Mouse (Mus musculus) embryonic facial prominence, embryonic 13.5 days (tissue): Measurements from ENCODE around the gene 4930595D18Rik. TPM values are rescaled to one million over a fixed set of nuclear protein-coding genes. Genes with fewer than 3 reads are reported as not detected.

ENCODE experiments used
- ATAC-seq: fragments of 200-750 bp; cut with Nextera tagmentation; 2 replicates; pipeline ENCODE4 v1.8.0; 2017; ENCODE audit warnings: low read depth; ENCODE audit not compliant: insufficient number of reproducible peaks, insufficient read depth, low FRiP score, low TSS enrichment
- H3K27ac ChIP-seq: fragments of 300-500 bp; sonication (generic); 2 replicates; pipeline ENCODE4 v1.5.1; 2015; ENCODE audit warnings: moderate library complexity, mild to moderate bottlenecking, inconsistent platforms
- H3K27me3 ChIP-seq: fragments of 300-500 bp; sonication (generic); 2 replicates; pipeline ENCODE4 v1.6.1; 2015; ENCODE audit warnings: mild to moderate bottlenecking, inconsistent platforms
- H3K36me3 ChIP-seq: fragments of 300-500 bp; sonication (generic); 2 replicates; pipeline ENCODE4 v1.6.1; 2015; ENCODE audit warnings: mild to moderate bottlenecking, inconsistent platforms
- H3K4me1 ChIP-seq: fragments of 300-500 bp; sonication (generic); 2 replicates; pipeline ENCODE4 v1.6.1; 2015; ENCODE audit warnings: inconsistent platforms
- H3K4me2 ChIP-seq: fragments of 300-500 bp; sonication (generic); 2 replicates; pipeline ENCODE4 v1.6.1; 2015; ENCODE audit warnings: moderate library complexity, mild to moderate bottlenecking, inconsistent platforms
- H3K4me3 ChIP-seq: fragments of 300-500 bp; sonication (generic); 2 replicates; pipeline ENCODE4 v1.5.1; 2015; ENCODE audit warnings: mild to moderate bottlenecking, inconsistent platforms
- H3K9ac ChIP-seq: fragments of 300-500 bp; sonication (generic); 2 replicates; pipeline ENCODE4 v1.6.1; 2015; ENCODE audit warnings: mild to moderate bottlenecking, inconsistent platforms
- H3K9me3 ChIP-seq: fragments of 300-500 bp; sonication (generic); 2 replicates; pipeline ENCODE4 v1.6.1; 2016; ENCODE audit warnings: inconsistent platforms
- WGBS: fragments of 180-500 bp; shearing (Covaris S2); methylation state at CpG from one replicate; pipeline ENCODE4 v1.1.7; 2015; ENCODE audit warnings: mixed read lengths; 5-methylcytosine and 5-hydroxymethylcytosine counted together
- polyA plus RNA-seq: library from polyadenylated mRNA; unstranded; fragments of >200 nt; fragmentation: Nextera tagmentation; extraction: Ambion mirVana; gene quantifications from 2 replicates; pipeline ENCODE4 v1.2.1, GENCODE M21; 2015

4930595D18Rik gene
- not detected in 2 replicates for polyA plus RNA-seq

DNA sequence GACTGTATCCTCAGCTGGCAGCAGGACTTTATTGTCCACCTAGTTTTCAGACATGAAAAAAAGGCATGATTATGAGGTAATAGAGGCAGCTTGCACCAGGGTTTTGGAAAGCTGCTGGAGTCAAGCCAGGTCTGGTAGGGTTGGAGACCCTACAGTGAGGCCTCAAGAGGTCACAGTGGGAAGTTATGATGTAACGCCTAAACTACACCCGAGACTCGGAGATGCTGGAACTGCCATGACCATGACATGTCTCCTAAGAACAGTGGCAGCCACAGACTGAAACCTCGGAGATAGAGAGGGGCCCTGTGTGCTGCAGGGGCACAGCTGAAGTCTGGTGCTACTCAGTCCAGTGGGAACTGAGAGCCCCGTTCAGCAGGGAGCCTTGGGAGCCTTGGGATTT is at the start of gene 4930595D18Rik:
4930595D18Rik (minus strand) TSS at position 16 of the 400 bp plus-strand sequence.
- Histone ChIP-seq H3K27ac (no peak within 1 kb of the TSS), H3K27me3 (no peaks in the 10 kb centered on the region), H3K4me3 (no peak within 1 kb of the TSS), H3K9me3 (no peaks in the 10 kb centered on the region), H3K4me2 (no peak within 1 kb of the TSS), H3K36me3 (no peaks in the 10 kb centered on the region), H3K4me1 (no peaks in the 10 kb centered on the region; the same call in 1 of the 2 replicates), H3K9ac (no peak within 1 kb of the TSS)
- no peak for ATAC-seq
- WGBS, result 73% methylated on average over 5 of the region's 5 CpGs

DNA sequence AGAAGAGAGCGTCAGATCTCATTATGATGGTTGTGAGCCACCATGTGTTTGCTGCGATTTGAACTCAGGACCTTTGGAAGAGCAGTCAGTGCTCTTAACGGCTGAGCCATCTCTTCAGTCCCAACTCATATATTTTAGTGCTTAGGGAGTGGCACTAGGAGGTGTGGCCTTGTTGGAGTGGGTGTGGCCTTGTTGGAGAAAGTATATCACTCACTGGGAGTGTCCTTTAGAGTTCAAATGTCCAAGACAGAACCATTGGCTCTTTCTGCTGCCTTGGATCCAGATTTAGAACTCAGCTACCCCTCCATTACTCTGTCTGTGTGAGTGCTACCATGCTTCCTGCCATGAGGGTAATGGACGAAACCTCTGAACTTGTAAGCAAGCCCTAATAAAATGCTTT is 49.5 kb upstream of the 4930595D18Rik start:
- Histone ChIP-seq H3K27me3 (no peaks in the 10 kb centered on the region), H3K9me3 (no peaks in the 10 kb centered on the region), H3K4me3 (no peak overlapping the region), H3K4me2 (no peak overlapping the region), H3K4me1 (peaks cover 14% of the 10 kb centered on the region), H3K36me3 (peaks cover 30% of the 10 kb centered on the region), H3K9ac (no peak overlapping the region), H3K27ac (peak overlapping the region; percentile 22; the same call in 1 of the 2 replicates)
- ATAC-seq, result no peak
- 96% methylated on average over 4 of the region's 4 CpGs for WGBS

DNA sequence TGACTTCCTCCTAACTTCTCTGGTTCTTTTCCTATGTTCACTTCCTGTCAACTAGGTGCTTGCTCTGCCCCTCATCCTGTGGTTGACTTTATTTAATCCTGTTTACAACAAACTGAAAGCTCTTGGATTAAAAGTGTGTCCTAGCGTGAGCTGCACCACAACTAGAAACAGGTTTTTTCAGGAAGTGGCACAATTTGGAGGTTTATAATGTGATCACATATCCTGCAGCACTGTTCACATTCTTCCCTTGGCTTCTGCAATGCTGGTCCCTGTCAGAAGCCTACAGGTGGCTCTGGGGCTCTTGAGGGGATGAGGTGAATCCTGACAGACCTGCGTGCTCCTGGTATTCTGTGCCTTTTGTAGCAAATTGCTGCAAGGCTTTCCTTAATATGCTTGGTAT is 46.5 kb upstream of the 4930595D18Rik start:
- Histone ChIP-seq H3K4me3 (no peak overlapping the region), H3K4me2 (no peak overlapping the region), H3K9ac (no peak overlapping the region), H3K36me3 (peaks cover 18% of the 10 kb centered on the region), H3K9me3 (no peaks in the 10 kb centered on the region), H3K4me1 (peaks cover 2% of the 10 kb centered on the region; the same call in 1 of the 2 replicates), H3K27ac (no peak overlapping the region), H3K27me3 (no peaks in the 10 kb centered on the region)
- 86% methylated on average over 2 of the region's 2 CpGs for WGBS
- no peak for ATAC-seq

DNA sequence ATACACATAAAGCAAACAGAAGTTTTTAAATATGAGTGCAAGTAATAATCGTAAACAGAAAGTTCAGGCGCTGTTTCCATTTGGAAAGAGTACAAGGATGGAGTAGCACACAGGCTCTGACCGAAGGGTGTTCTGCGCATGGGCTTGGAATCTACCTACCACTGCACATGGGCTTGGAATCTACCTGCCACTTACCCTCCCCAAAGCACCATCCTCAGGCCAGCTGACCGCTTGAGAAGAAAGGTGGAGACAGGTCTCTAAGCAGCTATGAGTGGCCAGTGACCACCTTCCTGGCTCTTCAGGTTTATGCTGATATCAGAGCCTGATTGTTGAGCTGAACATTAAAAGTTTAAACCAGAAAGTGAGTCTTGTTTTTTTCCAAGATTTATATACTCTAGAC is 44.2 kb upstream of the 4930595D18Rik start:
- ATAC-seq, result no peak
- H3K4me1 ChIP-seq, result peaks cover 12% of the 10 kb centered on the region
- 93% methylated on average over 5 of the region's 5 CpGs for WGBS

DNA sequence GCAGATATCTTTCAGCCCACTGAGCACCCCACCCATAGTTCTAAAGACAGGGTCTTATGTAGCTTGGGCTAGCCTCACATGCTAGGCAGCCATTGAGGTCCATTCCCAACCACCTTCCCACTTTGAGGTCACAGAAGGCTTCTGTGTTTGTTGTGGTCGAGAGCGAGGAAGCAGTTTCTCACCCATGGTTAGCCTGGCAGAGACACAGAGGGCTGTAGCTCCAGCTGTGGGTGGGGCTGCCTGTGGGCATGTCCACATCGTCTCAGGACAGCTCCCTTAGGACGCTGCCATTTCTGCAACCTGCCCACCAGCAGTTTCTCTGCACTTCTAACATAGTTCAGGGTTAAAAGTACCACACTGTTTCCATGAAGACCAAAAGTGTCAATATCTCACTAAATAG is 43.1 kb upstream of the 4930595D18Rik start:
- H3K4me3 ChIP-seq, result no peak overlapping the region
- peaks cover 12% of the 10 kb centered on the region for H3K4me1 ChIP-seq
- 82% methylated on average over 4 of the region's 4 CpGs for WGBS
- no peaks in the 10 kb centered on the region for H3K27me3 ChIP-seq
- H3K4me2 ChIP-seq, result no peak overlapping the region
- peaks cover 19% of the 10 kb centered on the region for H3K36me3 ChIP-seq
- ATAC-seq, result no peak
- H3K9me3 ChIP-seq, result peaks cover 2% of the 10 kb centered on the region; the same call in 1 of the 2 replicates
- no peak overlapping the region for H3K9ac ChIP-seq
- H3K27ac ChIP-seq, result no peak overlapping the region

More for the DNA sequence above, 44.2 kb upstream of the 4930595D18Rik start:
- peaks cover 10% of the 10 kb centered on the region for H3K36me3 ChIP-seq
- H3K4me3 ChIP-seq, result no peak overlapping the region
- H3K9ac ChIP-seq, result no peak overlapping the region
- H3K27ac ChIP-seq, result no peak overlapping the region
- H3K4me2 ChIP-seq, result no peak overlapping the region
- no peaks in the 10 kb centered on the region for H3K9me3 ChIP-seq
- H3K27me3 ChIP-seq, result no peaks in the 10 kb centered on the region

DNA sequence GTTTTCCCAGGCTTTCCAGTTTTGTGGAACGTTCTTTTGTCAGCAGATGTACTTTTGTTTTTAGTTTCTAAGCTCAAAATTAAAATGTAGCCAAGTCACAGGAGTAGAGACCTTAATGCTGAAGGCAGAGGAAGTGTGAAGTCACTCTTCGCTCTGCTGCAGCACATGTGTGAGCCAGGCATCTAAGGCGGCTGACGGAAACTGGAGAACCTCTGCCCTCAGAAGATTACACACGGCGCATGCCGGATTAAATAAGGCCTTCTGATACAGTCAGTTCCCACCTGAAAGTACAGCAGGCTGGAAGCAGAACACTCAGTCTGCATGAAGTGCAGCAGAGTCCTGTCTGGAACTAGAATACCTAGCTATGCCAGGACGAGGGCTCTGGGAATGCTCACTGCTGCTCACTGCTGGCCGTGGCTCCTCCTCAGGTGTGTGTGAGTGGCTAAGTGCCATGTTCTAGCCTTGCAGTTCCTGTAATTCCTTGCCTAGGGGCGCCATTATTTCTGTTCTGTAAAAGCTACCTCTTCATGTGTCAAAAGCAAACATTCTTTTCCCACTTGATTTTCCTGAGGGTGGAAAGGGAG is 41.0 kb upstream of the 4930595D18Rik start:
- ATAC-seq, result no peak
- Histone ChIP-seq H3K9ac (0 out of 2 replicates have a peak overlapping the region, but pooled peaks have one; percentile 3), H3K27me3 (no peaks in the 10 kb centered on the region), H3K27ac (peak overlapping the region; percentile 60), H3K4me2 (no peak overlapping the region), H3K36me3 (peaks cover 40% of the 10 kb centered on the region), H3K4me1 (peaks cover 12% of the 10 kb centered on the region), H3K9me3 (peaks cover 3% of the 10 kb centered on the region; the same call in 1 of the 2 replicates), H3K4me3 (no peak overlapping the region)
- 48% methylated on average over 10 of the region's 10 CpGs for WGBS

DNA sequence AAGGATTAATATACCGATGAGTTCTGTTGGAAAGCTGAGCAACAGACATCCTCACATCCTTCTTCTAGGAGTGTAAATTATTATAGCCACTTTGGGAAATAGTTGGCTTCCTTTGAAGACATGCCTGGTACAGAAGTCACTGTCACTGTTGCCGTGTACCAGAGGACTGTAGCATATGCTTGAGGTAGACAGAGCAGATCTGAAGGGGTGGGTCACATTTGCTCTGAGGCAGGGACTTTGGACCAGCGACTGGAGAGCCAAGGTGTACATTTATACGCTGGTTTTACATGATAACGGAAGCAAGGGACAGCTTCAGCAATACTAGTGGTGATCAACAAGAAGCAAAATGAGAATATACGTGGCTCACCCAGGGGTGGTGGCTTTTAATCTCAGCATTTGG is 34.6 kb upstream of the 4930595D18Rik start:
- peaks cover 3% of the 10 kb centered on the region; the same call in 1 of the 2 replicates for H3K9me3 ChIP-seq
- no peak overlapping the region for H3K4me2 ChIP-seq
- H3K36me3 ChIP-seq, result peaks cover 39% of the 10 kb centered on the region
- H3K4me3 ChIP-seq, result no peak overlapping the region
- no peaks in the 10 kb centered on the region for H3K4me1 ChIP-seq
- H3K27ac ChIP-seq, result no peak overlapping the region
- H3K9ac ChIP-seq, result no peak overlapping the region
- no peak for ATAC-seq
- 95% methylated on average over 6 of the region's 6 CpGs for WGBS
- H3K27me3 ChIP-seq, result no peaks in the 10 kb centered on the region

DNA sequence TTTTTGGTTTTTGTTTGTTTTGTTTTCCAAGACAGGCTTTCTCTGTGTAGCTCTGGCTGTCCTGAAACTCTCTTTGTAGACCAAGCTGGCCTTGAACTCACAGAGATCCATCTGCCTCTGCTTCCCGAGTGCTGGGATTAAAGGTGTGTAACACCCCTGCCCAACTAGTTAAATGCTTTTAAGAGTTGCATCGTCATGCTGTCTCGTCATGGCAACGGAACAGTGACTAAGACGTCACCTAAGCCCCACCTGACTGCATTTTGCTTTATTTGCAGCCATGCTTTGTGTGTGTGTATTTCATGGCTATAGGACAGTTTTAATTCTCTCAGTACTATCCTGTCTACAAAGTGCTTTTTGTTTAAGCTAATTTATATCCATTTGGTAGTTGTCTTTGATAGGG is 27.4 kb upstream of the 4930595D18Rik start:
- Histone ChIP-seq H3K4me1 (0 out of 2 replicates have a peak, but pooled peaks cover 3% of the 10 kb centered on the region), H3K9ac (no peak overlapping the region), H3K9me3 (no peaks in the 10 kb centered on the region), H3K27ac (no peak overlapping the region), H3K36me3 (no peaks in the 10 kb centered on the region), H3K4me3 (no peak overlapping the region), H3K4me2 (no peak overlapping the region), H3K27me3 (no peaks in the 10 kb centered on the region)
- 73% methylated on average over 5 of the region's 5 CpGs for WGBS
- ATAC-seq, result no peak

DNA sequence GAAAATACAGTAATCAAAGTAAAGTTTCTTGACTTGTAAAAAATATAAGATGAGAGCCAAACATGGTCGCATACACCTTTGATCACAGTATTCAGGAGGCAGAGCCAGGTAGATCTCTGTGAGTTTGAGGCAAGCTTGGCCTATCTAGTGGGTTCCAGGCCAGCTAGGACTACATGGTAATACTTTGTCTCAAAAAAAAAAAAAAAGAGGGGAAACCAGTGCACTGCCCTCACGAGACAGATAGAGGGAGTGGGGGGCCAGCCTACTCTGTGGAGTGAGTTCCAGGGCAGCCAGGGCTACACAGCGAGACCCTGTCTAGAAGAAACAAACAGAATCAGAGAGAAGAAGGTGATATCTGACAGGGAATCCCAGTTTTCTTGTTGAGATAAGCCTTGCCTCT is 23.4 kb upstream of the 4930595D18Rik start:
- 78% methylated on average over 3 of the region's 3 CpGs for WGBS
- H3K4me1 ChIP-seq, result peaks cover 15% of the 10 kb centered on the region; the same call in 1 of the 2 replicates
- no peak overlapping the region for H3K4me2 ChIP-seq
- no peaks in the 10 kb centered on the region for H3K27me3 ChIP-seq
- no peak overlapping the region for H3K9ac ChIP-seq
- no peak overlapping the region for H3K4me3 ChIP-seq
- H3K9me3 ChIP-seq, result no peaks in the 10 kb centered on the region
- no peaks in the 10 kb centered on the region for H3K36me3 ChIP-seq
- no peak for ATAC-seq
- H3K27ac ChIP-seq, result no peak overlapping the region

DNA sequence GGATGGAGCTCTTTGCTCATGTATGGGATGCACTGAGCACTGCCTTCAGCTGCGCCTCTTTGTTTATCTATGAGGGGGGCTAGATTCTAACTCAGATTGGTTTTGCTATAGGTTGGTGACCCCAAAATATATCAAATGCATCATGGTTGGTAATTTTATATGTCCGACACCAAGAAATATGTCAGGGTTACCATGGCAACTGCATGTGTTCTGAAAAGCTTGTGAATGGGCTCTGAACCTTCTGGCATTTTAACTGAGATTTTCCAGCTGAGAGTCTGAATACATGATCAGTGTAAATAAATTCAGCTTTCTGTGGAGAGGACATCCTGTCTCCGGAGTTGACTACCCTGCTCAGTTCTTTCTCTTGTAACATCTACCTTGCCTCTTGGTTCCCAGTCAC is 19.7 kb upstream of the 4930595D18Rik start:
- no peaks in the 10 kb centered on the region for H3K27me3 ChIP-seq
- H3K36me3 ChIP-seq, result no peaks in the 10 kb centered on the region
- H3K27ac ChIP-seq, result no peak overlapping the region
- H3K4me3 ChIP-seq, result no peak overlapping the region
- no peak for ATAC-seq
- peaks cover 17% of the 10 kb centered on the region; the same call in 1 of the 2 replicates for H3K4me1 ChIP-seq
- no peaks in the 10 kb centered on the region for H3K9me3 ChIP-seq
- H3K4me2 ChIP-seq, result no peak overlapping the region
- H3K9ac ChIP-seq, result no peak overlapping the region
- WGBS, result 65% methylated on average over 3 of the region's 3 CpGs

DNA sequence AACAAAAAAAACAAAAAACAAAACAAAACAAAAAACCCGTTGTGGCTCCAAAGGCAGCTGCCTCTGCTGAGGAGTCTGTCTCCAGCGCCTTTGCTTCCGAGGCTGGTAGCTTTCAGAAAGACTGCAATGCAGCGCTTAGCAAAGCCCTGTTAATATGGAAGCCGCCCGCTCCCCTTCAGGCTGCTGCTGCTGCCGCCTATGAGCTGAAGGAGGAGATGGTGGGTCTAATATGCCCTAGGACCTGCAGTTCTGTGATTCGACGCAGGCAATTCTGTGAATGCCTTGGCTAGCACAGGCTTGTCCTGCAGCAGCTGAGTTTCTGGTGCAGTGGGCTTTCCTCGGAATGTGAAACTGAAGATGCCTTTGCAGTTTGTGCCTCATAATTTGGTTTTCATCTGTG is 18.8 kb upstream of the 4930595D18Rik start:
- Histone ChIP-seq H3K9ac (no peak overlapping the region), H3K27ac (peak overlapping the region; percentile 55), H3K4me1 (peaks cover 17% of the 10 kb centered on the region; the same call in 1 of the 2 replicates), H3K4me2 (no peak overlapping the region), H3K9me3 (no peaks in the 10 kb centered on the region), H3K36me3 (no peaks in the 10 kb centered on the region), H3K27me3 (no peaks in the 10 kb centered on the region), H3K4me3 (no peak overlapping the region)
- ATAC-seq, result no peak
- WGBS, result 64% methylated on average over 10 of the region's 10 CpGs

DNA sequence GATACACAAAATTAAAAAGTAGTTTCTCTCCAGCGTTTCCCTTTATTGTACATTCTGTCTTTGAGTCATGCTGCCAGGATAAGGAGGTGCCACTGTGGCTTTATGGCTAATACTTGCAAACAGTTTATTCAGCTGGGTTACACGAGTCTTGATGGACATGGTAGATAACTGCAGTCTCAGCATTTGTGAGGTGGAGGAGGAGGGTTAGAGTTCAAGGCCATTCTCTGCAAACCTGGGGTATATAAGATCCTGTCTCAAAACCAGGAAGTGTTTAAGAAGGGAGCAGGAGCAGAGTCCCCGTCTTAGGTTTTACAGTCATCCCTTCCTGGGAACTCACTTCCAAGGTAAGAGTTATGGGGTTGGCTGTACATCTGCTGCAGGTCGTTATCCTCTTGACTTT is 12.3 kb upstream of the 4930595D18Rik start:
- no peaks in the 10 kb centered on the region for H3K9me3 ChIP-seq
- no peak for ATAC-seq
- H3K27me3 ChIP-seq, result no peaks in the 10 kb centered on the region
- no peak overlapping the region for H3K27ac ChIP-seq
- H3K4me3 ChIP-seq, result no peak overlapping the region
- H3K36me3 ChIP-seq, result no peaks in the 10 kb centered on the region
- peaks cover 16% of the 10 kb centered on the region for H3K4me1 ChIP-seq
- no peak overlapping the region for H3K9ac ChIP-seq
- 81% methylated on average over 4 of the region's 4 CpGs for WGBS
- no peak overlapping the region for H3K4me2 ChIP-seq
